Mouse (Mus musculus) frontal cortex, adult (tissue): ENCODE data around the gene Pik3ca.
"Not testable (repeated sequence)": the region's sequence is repeated elsewhere in the genome, so short reads cannot be mapped to it uniquely, and the experiment has no call there.

Experiments
- ATAC-seq: cut with Nextera tagmentation; 2 replicates; pipeline ENCODE4 v1.9.2; 2017; ENCODE audit warnings: mild to moderate bottlenecking, moderate library complexity, mixed read lengths; ENCODE audit not compliant: low TSS enrichment

The Pik3ca gene

GRCm38 (mm10) chr3:32402990-32403885 lies 5.8 kb downstream of the Pik3ca start:
- ATAC-seq: no peak

DNA sequence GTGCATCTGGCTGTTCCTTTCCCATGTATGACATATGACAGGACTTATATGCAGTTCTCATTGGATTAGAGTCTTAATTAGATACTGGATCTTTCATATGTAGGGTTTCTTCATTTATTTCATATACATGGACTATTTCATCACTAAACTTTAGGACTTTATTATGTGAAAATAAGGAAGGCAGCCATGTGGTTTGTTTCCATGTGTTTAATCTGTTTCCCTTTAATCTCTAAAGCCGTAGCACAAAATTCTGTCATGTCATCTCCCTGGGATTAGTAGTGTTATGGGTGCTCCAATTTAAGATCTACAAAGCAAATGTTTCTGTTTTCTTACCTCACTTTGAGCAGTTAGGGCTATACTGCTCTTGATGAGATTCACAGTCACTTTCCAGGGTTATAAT lies 8.2 kb downstream of the Pik3ca start:
- ATAC-seq: no peak

DNA sequence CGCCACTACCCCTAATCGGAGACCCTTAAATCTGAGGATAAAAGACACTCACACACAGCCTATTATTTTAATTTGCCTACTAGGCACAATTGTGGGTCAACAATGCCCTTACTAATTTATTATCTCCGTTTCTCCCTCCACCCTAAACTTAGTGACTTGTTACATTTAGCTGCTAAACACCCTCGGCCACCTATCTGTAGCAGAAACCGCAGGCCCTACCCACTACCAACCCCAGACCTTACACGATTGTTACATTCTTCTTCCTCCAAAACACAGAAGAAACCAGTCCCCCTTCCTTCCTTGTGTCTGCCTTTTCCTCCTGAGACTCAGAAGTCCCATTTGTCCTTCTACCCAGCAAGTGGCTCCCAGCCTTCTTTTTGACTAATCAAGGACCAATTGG lies 9.3 kb downstream of the Pik3ca start:
- no peak for ATAC-seq

DNA sequence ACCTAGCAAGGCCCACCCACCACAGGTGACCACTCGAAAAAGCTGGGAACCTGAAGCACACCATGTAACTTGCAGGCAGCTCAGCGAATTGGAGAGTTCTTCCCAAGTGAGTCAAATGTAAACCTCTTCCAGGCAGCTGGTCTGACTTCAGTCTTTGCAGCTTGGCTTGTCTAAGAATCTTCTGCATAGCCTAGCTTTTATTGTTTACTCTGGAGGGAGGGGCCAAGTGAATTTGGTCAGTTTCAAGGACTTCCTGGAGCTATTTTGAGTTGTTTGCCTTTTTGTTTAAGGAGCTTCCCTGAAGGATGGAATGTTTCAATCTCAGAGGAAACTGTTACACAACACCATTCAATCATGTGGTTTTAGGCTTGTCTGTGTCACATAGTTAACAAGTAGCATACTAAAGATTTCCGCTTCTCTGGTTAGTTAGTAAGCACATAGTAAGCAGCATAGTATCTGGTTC lies 11.4 kb downstream of the Pik3ca start:
- ATAC-seq: no peak

DNA sequence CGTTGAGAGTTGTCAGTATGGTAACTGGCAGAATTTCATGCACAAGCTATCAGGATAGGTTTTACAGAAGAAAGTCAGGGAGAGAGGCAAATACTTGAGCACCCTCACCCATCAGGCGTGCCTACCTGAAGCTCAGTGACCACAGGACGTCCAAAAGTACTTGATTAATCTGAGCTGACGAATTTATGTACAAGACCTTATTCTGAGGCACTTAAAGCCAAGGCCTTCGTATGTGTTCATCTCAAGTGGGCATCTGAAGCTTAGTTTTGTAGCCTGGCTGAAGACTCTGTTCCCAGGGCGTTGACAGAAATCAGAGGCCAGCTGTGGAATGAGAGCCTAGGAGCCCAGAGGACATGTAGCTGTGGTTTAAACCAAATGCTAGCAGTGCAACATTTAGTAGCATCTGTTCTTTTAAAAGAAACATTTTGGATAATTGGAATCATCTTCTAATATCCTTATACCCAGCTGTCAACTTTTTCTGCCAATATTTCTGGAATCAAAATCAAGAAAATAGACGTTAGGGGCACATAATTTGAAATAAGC lies 15.1 kb downstream of the Pik3ca start:
- ATAC-seq: no peak

DNA sequence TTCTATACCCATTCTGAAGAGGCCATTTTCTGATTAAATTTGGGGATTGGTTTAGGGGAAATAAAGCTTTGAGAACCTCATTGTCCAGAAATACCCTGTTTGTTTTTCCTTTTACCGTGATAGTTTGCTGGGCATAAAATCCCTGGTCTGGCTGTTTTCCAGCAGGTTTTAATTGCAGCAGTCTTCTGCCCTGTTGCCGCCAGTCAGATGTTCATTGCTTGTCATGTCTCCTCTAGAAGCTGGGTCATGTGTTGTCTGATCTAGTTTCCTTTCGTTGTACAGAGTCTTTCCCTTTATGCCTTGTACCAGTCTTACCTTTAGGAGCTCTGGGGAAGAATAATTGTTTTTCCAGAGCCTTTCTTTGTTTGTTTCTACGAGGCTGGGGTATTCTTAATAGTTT lies 16.9 kb downstream of the Pik3ca start:
- no peak for ATAC-seq

GRCm38 (mm10) chr3:32415370-32416309 lies 18.2 kb downstream of the Pik3ca start:
- ATAC-seq: no peak

GRCm38 (mm10) chr3:32417751-32418211 lies 20.3 kb downstream of the Pik3ca start:
- peak; percentile 62 for ATAC-seq

GRCm38 (mm10) chr3:32419866-32420265 lies 22.4 kb downstream of the Pik3ca start:
- no peak for ATAC-seq

GRCm38 (mm10) chr3:32421115-32422054 lies 23.9 kb downstream of the Pik3ca start:
- ATAC-seq: no peak

GRCm38 (mm10) chr3:32427695-32428094 lies 30.2 kb downstream of the Pik3ca start:
- ATAC-seq: no peak

GRCm38 (mm10) chr3:32428361-32428760 lies 30.9 kb downstream of the Pik3ca start:
- no peak for ATAC-seq

- no peak for ATAC-seq
Observed at GRCm38 (mm10) chr3:32428921-32429320, 31.4 kb downstream of the Pik3ca start.

GRCm38 (mm10) chr3:32429351-32429750 lies 31.9 kb downstream of the Pik3ca start:
- not testable (repeated sequence) for ATAC-seq

DNA sequence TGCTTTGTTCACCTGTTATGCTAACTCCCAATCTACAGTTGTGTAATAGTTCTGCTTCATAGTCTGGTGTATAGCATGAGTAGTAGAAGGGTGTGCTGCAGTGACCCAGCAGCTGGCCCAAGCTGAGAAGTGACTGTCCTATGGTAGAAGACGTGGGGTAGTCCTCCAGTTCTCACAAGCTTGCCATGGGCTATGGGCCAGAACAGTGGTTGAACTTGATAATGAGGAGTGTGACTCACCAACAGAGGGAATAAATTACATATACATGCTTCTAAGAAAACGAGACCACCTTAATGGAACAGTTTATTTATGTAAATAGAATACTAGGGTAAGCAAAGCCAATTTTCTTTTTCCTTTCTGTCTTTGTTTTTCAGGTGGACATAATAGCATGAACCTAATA lies 32.9 kb downstream of the Pik3ca start:
- no peak for ATAC-seq

GRCm38 (mm10) chr3:32434016-32434415 lies 36.5 kb downstream of the Pik3ca start:
- ATAC-seq: no peak

GRCm38 (mm10) chr3:32436101-32436500 lies 38.6 kb downstream of the Pik3ca start:
- no peak for ATAC-seq

DNA sequence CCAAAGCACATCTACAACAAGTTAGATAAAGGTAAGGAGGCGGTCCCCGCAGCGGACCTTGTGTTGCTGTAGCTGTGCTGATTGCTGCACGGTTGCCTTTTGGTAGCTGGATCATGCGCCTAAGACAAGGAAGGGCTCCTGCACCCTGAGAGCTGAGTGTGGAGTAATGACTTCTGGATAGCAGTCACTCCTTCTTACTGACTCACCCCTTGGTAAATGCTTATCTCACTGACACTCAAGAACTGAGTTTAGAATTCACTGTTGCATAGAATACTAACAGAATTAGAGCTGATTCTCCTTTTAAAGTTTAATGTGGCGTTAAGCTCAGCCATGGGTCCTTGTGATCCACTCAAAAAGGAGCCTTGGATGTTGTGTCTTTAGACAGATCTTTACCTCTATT lies 39.8 kb downstream of the Pik3ca start:
- ATAC-seq: no peak

DNA sequence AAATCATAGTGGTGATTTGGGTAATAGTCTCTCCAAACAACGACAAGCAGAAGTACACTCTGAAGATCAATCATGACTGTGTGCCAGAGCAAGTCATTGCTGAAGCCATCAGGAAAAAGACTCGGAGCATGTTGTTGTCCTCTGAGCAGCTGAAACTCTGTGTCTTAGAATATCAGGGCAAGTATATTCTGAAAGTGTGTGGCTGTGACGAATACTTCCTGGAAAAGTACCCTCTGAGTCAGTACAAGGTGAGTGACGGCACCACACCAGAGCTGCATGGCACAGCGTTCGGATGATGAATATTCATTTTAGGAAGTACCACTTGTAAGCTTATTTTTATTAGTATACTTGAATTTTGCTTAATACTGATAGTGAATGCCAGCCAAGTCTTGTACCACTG lies 40.3 kb downstream of the Pik3ca start:
- no peak for ATAC-seq

GRCm38 (mm10) chr3:32438716-32439115 lies 41.2 kb downstream of the Pik3ca start:
- ATAC-seq: no peak

DNA sequence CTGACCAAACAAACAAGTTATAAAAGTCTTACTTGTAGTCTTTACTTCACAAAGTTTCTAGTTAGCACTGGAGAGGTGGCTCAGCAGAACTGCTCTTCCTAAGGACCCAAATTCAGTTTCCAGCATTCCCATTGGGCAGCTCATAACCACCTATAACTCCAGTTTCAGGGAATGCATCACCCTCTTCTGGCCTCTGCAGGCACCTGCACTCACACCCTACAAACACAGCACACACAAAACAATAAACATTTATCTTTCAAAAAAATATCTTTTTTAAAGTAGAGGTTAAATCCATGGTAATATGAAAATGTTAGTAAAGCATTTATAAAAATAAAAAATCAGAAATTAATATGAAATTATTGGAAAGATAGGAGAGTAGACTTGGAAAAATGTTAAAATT lies 44.2 kb downstream of the Pik3ca start:
- no peak for ATAC-seq
